Mouse (Mus musculus) hindbrain, embryonic 12.5 days (tissue): ENCODE data around the gene Mroh8. TPM values are rescaled to one million over a fixed set of nuclear protein-coding genes. Genes with fewer than 3 reads are reported as not detected.
"Not testable (repeated sequence)": the region's sequence is repeated elsewhere in the genome, so short reads cannot be mapped to it uniquely, and the experiment has no call there.

Experiments
- ATAC-seq: fragments of 200-750 bp; cut with Nextera tagmentation; 2 replicates; pipeline ENCODE4 v1.8.0; 2017; ENCODE audit warnings: moderate TSS enrichment; ENCODE audit not compliant: low FRiP score
- H3K27ac ChIP-seq: fragments of 300-500 bp; sonication (generic); 2 replicates; pipeline ENCODE4 v1.5.1; 2016; ENCODE audit warnings: mild to moderate bottlenecking
- H3K27me3 ChIP-seq: fragments of 300-500 bp; sonication (generic); 2 replicates; pipeline ENCODE4 v1.6.1; 2016; ENCODE audit warnings: mild to moderate bottlenecking
- H3K36me3 ChIP-seq: fragments of 300-500 bp; sonication (generic); 2 replicates; pipeline ENCODE4 v1.6.1; 2016; ENCODE audit warnings: mild to moderate bottlenecking
- H3K4me1 ChIP-seq: fragments of 300-500 bp; sonication (generic); 2 replicates; pipeline ENCODE4 v1.6.1; 2016
- H3K4me2 ChIP-seq: fragments of 300-500 bp; sonication (generic); replicated peaks from 2 replicates; pipeline ENCODE4 v1.6.1; 2016; ENCODE audit warnings: mild to moderate bottlenecking
- H3K4me3 ChIP-seq: fragments of 300-500 bp; sonication (generic); 2 replicates; pipeline ENCODE4 v1.5.1; 2016; ENCODE audit warnings: mild to moderate bottlenecking
- H3K9ac ChIP-seq: fragments of 300-500 bp; sonication (generic); 2 replicates; pipeline ENCODE4 v1.6.1; 2016; ENCODE audit warnings: mild to moderate bottlenecking, moderate library complexity
- H3K9me3 ChIP-seq: fragments of 300-500 bp; sonication (generic); replicated peaks from 2 replicates; pipeline ENCODE4 v1.6.1; 2016; ENCODE audit warnings: mild to moderate bottlenecking
- WGBS: fragments of 180-500 bp; shearing (Covaris S2); methylation state at CpG from one replicate; pipeline ENCODE4 v1.1.7; 2016; 5-methylcytosine and 5-hydroxymethylcytosine counted together
- polyA plus RNA-seq: library from polyadenylated mRNA; unstranded; fragments of >200 nt; fragmentation: Nextera tagmentation; extraction: Ambion mirVana; gene quantifications from 2 replicates; pipeline ENCODE4 v1.2.1, GENCODE M21; 2016

The Mroh8 gene
- polyA plus RNA-seq, 1 experiment from 2014 or later = 0.62 TPM

DNA sequence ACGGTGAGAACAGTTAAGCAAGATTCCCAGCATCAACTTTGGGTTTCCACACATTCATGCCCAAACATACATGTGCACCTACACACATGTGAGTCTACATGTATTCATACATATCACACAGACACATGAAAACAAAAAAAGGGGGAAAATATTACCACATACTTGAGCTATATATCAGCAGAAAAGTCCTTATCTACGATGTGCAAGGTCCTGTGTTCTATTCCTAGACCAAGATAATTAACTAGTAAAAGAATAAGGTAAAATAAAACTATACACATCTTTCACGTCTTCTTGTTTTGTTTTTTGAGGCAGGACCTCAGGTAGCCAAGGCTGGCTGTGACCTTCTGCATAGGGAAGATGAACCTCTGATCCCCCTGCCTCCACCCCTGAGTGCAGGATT lies 103.1 kb downstream of the Mroh8 start:
- Histone ChIP-seq H3K27me3 (no peaks in the 10 kb centered on the region), H3K4me3 (no peak overlapping the region), H3K27ac (no peak overlapping the region), H3K36me3 (peaks cover 46% of the 10 kb centered on the region), H3K9me3 (no peaks in the 10 kb centered on the region), H3K9ac (no peak overlapping the region), H3K4me2 (no peak overlapping the region), H3K4me1 (no peaks in the 10 kb centered on the region)
- ATAC-seq = no peak
- whole genome bisulfite sequencing = 88% methylated on average over 3 of the region's 3 CpGs

- H3K4me2 ChIP-seq = no peak overlapping the region
- no peak overlapping the region for H3K9ac ChIP-seq
- no peaks in the 10 kb centered on the region for H3K9me3 ChIP-seq
- no peaks in the 10 kb centered on the region for H3K27me3 ChIP-seq
- no peak overlapping the region for H3K27ac ChIP-seq
- ATAC-seq = no peak
- H3K4me3 ChIP-seq = no peak overlapping the region
- 72% methylated on average over 5 of the region's 5 CpGs for WGBS
- H3K36me3 ChIP-seq = peaks cover 44% of the 10 kb centered on the region
- H3K4me1 ChIP-seq = peaks cover 10% of the 10 kb centered on the region; the same call in 1 of the 2 replicates
Observed at GRCm38 (mm10) chr2:157174416-157174815, 104.9 kb downstream of the Mroh8 start.

DNA sequence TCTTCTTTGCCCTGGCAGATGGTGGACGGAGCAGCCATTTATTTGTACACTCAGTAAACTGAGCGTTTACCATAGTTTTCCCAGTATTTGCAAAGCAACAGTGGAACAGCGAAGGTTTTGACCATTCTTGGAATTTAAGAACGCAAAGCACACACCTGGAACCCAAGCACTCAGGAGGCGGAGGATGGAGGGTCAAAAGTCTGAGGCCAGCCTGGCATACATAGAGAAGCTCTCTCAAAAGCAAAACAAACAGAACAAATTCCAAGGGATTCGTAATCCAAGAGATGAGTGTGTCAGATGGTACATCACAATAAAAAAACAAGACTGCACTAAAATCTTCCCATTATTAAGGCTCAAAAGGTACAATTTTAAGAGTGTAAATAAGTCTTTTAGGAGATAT lies 105.8 kb downstream of the Mroh8 start:
- peaks cover 10% of the 10 kb centered on the region; the same call in 1 of the 2 replicates for H3K4me1 ChIP-seq
- no peak overlapping the region for H3K4me3 ChIP-seq
- 95% methylated on average over 6 of the region's 6 CpGs for WGBS
- peaks cover 49% of the 10 kb centered on the region for H3K36me3 ChIP-seq
- H3K9me3 ChIP-seq = no peaks in the 10 kb centered on the region
- ATAC-seq = no peak
- H3K27me3 ChIP-seq = no peaks in the 10 kb centered on the region
- H3K9ac ChIP-seq = no peak overlapping the region
- no peak overlapping the region for H3K4me2 ChIP-seq
- H3K27ac ChIP-seq = no peak overlapping the region

- Histone ChIP-seq H3K4me3 (no peak overlapping the region), H3K4me2 (no peak overlapping the region), H3K27ac (no peak overlapping the region), H3K9ac (no peak overlapping the region), H3K4me1 (peaks cover 10% of the 10 kb centered on the region; the same call in 1 of the 2 replicates), H3K27me3 (no peaks in the 10 kb centered on the region), H3K36me3 (peaks cover 52% of the 10 kb centered on the region), H3K9me3 (no peaks in the 10 kb centered on the region)
- 96% methylated on average over 6 of the region's 6 CpGs for WGBS
- ATAC-seq = no peak
Observed at GRCm38 (mm10) chr2:157172984-157173383, 106.4 kb downstream of the Mroh8 start.

GRCm38 (mm10) chr2:157170626-157171025 lies 108.7 kb downstream of the Mroh8 start:
- H3K4me1 ChIP-seq = peaks cover 10% of the 10 kb centered on the region; the same call in 1 of the 2 replicates
- WGBS = 35% methylated on average over 6 of the region's 6 CpGs

GRCm38 (mm10) chr2:157170166-157170565 lies 109.2 kb downstream of the Mroh8 start:
- no peaks in the 10 kb centered on the region for H3K27me3 ChIP-seq
- peak overlapping the region; percentile 18; the same call in 1 of the 2 replicates for H3K9ac ChIP-seq
- peaks cover 10% of the 10 kb centered on the region; the same call in 1 of the 2 replicates for H3K4me1 ChIP-seq
- 27% methylated on average over 5 of the region's 5 CpGs for WGBS
- no peak overlapping the region for H3K4me2 ChIP-seq
- H3K9me3 ChIP-seq = no peaks in the 10 kb centered on the region
- H3K36me3 ChIP-seq = peaks cover 56% of the 10 kb centered on the region
- H3K4me3 ChIP-seq = no peak overlapping the region
- peak; percentile 83 for ATAC-seq
- H3K27ac ChIP-seq = peak overlapping the region; percentile 52; the same call in 1 of the 2 replicates

More at GRCm38 (mm10) chr2:157170626-157171025, 108.7 kb downstream of the Mroh8 start:
- 0 out of 2 replicates have a peak, but pooled peaks have one; percentile 35 for ATAC-seq
- peak overlapping the region; percentile 18; the same call in 1 of the 2 replicates for H3K9ac ChIP-seq
- H3K36me3 ChIP-seq = peaks cover 57% of the 10 kb centered on the region
- 0 out of 2 replicates have a peak overlapping the region, but pooled peaks have one; percentile 52 for H3K27ac ChIP-seq
- no peaks in the 10 kb centered on the region for H3K27me3 ChIP-seq
- no peaks in the 10 kb centered on the region for H3K9me3 ChIP-seq
- no peak overlapping the region for H3K4me3 ChIP-seq
- H3K4me2 ChIP-seq = no peak overlapping the region

- H3K27ac ChIP-seq = no peak overlapping the region
- H3K4me2 ChIP-seq = no peak overlapping the region
- H3K9ac ChIP-seq = no peak overlapping the region
- peaks cover 10% of the 10 kb centered on the region; the same call in 1 of the 2 replicates for H3K4me1 ChIP-seq
- no peak for ATAC-seq
- H3K4me3 ChIP-seq = no peak overlapping the region
- no peaks in the 10 kb centered on the region for H3K27me3 ChIP-seq
- whole genome bisulfite sequencing = 96% methylated on average over 12 of the region's 12 CpGs
- no peaks in the 10 kb centered on the region for H3K9me3 ChIP-seq
- peaks cover 47% of the 10 kb centered on the region for H3K36me3 ChIP-seq
Observed at GRCm38 (mm10) chr2:157166371-157167080, 112.8 kb downstream of the Mroh8 start.

GRCm38 (mm10) chr2:157165312-157166224 lies 113.8 kb downstream of the Mroh8 start:
- H3K27me3 ChIP-seq, H3K27ac ChIP-seq, H3K9ac ChIP-seq, H3K4me2 ChIP-seq, H3K4me3 ChIP-seq, H3K9me3 ChIP-seq, ATAC-seq, H3K4me1 ChIP-seq: not testable (repeated sequence)
- peaks cover 52% of the 10 kb centered on the region for H3K36me3 ChIP-seq

DNA sequence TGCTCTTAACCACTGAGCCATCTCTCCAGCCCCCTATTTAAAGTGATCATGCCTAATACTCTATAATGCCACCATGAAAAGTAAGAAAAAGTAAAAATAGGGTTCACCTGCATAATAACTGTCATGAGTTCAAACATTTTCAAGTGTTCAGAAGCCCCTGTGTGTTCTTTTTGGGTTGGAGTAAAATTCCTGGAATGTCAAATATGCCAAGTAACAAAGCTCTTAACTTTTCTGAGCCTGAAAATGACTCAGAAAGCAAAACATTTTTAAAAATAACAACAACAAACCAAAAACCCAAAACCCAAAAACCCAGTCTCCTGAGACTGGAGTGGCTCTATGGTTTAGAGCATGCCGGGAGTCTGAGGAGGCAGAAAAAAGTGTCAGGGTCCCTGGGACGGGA lies 115.2 kb downstream of the Mroh8 start:
- Histone ChIP-seq H3K36me3 (peaks cover 64% of the 10 kb centered on the region), H3K27ac (no peak overlapping the region), H3K9me3 (no peaks in the 10 kb centered on the region), H3K4me3 (no peak overlapping the region), H3K4me2 (no peak overlapping the region), H3K27me3 (no peaks in the 10 kb centered on the region), H3K4me1 (no peaks in the 10 kb centered on the region), H3K9ac (no peak overlapping the region)
- no peak for ATAC-seq
- 90% methylated on average over 2 of the region's 2 CpGs for WGBS

Other genes with a start within 250 kb of the Mroh8 start
- 7.7 and 8.6 TPM in 2 replicates for gene Soga1, start 200.3 kb downstream of the Mroh8 start, polyA plus RNA-seq
- not detected in 2 replicates for gene Tldc2, start 192.5 kb downstream of the Mroh8 start, polyA plus RNA-seq
- gene Samhd1, start 144.3 kb downstream of the Mroh8 start, polyA plus RNA-seq = 17.2 and 20.2 TPM in 2 replicates
- gene Rbl1, start 75.0 kb downstream of the Mroh8 start, polyA plus RNA-seq = 18.1 and 20.8 TPM in 2 replicates
- 224 and 239 TPM in 2 replicates for gene Rpn2, start 532 bp downstream of the Mroh8 start, polyA plus RNA-seq
- gene Ghrh, start 68.0 kb upstream of the Mroh8 start, polyA plus RNA-seq = 0.46 and 2.8 TPM in 2 replicates
- gene Manbal, start 88.0 kb upstream of the Mroh8 start, polyA plus RNA-seq = 72.4 and 73.9 TPM in 2 replicates
- 33.6 and 35.1 TPM in 2 replicates for gene Src, start 138.9 kb upstream of the Mroh8 start, polyA plus RNA-seq